Mouse (Mus musculus) CH12.LX (cell line): ENCODE results near the gene Gm20604. TPM values are rescaled to one million over a fixed set of nuclear protein-coding genes. Genes with fewer than 3 reads are reported as not detected.

Source experiments
- DNase-seq: peaks from one replicate; pipeline ENCODE4 v3.0.0-alpha.2; 2013; ENCODE audit errors: extremely low read depth
- H3K27ac ChIP-seq: 2 replicates; pipeline ENCODE4 v1.5.1; 2012; ENCODE audit warnings: low read depth, mild to moderate bottlenecking, control low read depth, moderate library complexity; ENCODE audit not compliant: insufficient read depth
- H3K27me3 ChIP-seq: replicated peaks from 2 replicates; pipeline ENCODE3; 2012; ENCODE audit warnings: inconsistent platforms
- H3K36me3 ChIP-seq, 2 experiments: replicated peaks in 1 of 2; 2 replicates each; pipeline versions ENCODE3 to v1.6.1; 2012; ENCODE audit warnings: inconsistent platforms in 1 of 2, low read length in 1 of 2, mild to moderate bottlenecking in 1 of 2, mixed read lengths in 1 of 2, moderate library complexity in 1 of 2; ENCODE audit not compliant: control insufficient read depth in 1 of 2, insufficient read depth in 1 of 2
- H3K4me1 ChIP-seq, 2 experiments: 2 replicates each; pipeline ENCODE4 v1.6.1; 2012; ENCODE audit warnings: inconsistent platforms in 1 of 2, moderate library complexity in 1 of 2; ENCODE audit not compliant: insufficient read depth in 2 of 2, control insufficient read depth in 1 of 2
- H3K4me2 ChIP-seq: 2 replicates; pipeline ENCODE4 v1.6.1; 2012; ENCODE audit warnings: low read depth, mild to moderate bottlenecking, control low read depth; ENCODE audit not compliant: poor library complexity, insufficient read depth, severe bottlenecking
- H3K4me3 ChIP-seq, 3 experiments: fragments of 150-350 bp in 1 of 3; sonication (generic) in 1 of 3; replicated peaks in 1 of 3; 2 replicates each; pipeline versions ENCODE3 to v1.5.1; 2011 to 2012; ENCODE audit warnings: low read depth in 2 of 3, low read length in 2 of 3, mild to moderate bottlenecking in 2 of 3, moderate library complexity in 2 of 3, control low read depth in 1 of 3, improper control_type of control experiment in 1 of 3, inconsistent platforms in 1 of 3, mixed read lengths in 1 of 3; ENCODE audit not compliant: poor library complexity in 1 of 3
- H3K79me2 ChIP-seq: replicated peaks from 2 replicates; pipeline ENCODE4 v1.6.1; 2012; ENCODE audit warnings: mild to moderate bottlenecking, moderate library complexity; ENCODE audit not compliant: control insufficient read depth, poor library complexity, insufficient read depth, severe bottlenecking; ENCODE audit errors: extremely low read depth
- H3K9ac ChIP-seq: 2 replicates; pipeline ENCODE4 v1.6.1; 2012; ENCODE audit warnings: low read depth, mild to moderate bottlenecking, control low read depth, moderate library complexity; ENCODE audit not compliant: insufficient read depth
- H3K9me3 ChIP-seq: replicated peaks from 2 replicates; pipeline ENCODE3; 2012; ENCODE audit warnings: low read length, inconsistent platforms, mixed read lengths
- BHLHE40 ChIP-seq: IDR thresholded peaks from 2 replicates; pipeline ENCODE4 v1.6.1; 2011; ENCODE audit warnings: mild to moderate bottlenecking, low read depth, low read length, improper control_type of control experiment
- CHD1 ChIP-seq: IDR thresholded peaks from 2 replicates; pipeline ENCODE4 v1.6.1; 2012; ENCODE audit warnings: low read depth, low read length, improper control_type of control experiment, inconsistent platforms
- CHD2 ChIP-seq: IDR thresholded peaks from 2 replicates; pipeline ENCODE4 v1.6.1; 2011; ENCODE audit warnings: low read length, improper control_type of control experiment
- CTCF ChIP-seq, 2 experiments: IDR thresholded peaks in 1 of 2; conservative IDR thresholded peaks in 1 of 2; 2 replicates each; pipeline ENCODE4 v1.5.1; 2011 to 2012; ENCODE audit warnings: low read depth in 2 of 2, low read length in 2 of 2, improper control_type of control experiment in 1 of 2, inconsistent platforms in 1 of 2, mild to moderate bottlenecking in 1 of 2, moderate library complexity in 1 of 2
- ELF1 ChIP-seq: IDR thresholded peaks from 2 replicates; pipeline ENCODE4 v1.6.1; 2014; ENCODE audit warnings: low read depth, mild to moderate bottlenecking, inconsistent platforms, low read length, improper control_type of control experiment
- EP300 ChIP-seq: IDR thresholded peaks from 2 replicates; pipeline ENCODE4 v1.6.1; 2011; ENCODE audit warnings: low read length, improper control_type of control experiment
- GABPA ChIP-seq: IDR thresholded peaks from 2 replicates; pipeline ENCODE4 v1.6.1; 2012; ENCODE audit warnings: low read depth, low read length, improper control_type of control experiment, inconsistent platforms; ENCODE audit not compliant: insufficient replicate concordance
- HCFC1 ChIP-seq: IDR thresholded peaks from 2 replicates; pipeline ENCODE4 v1.6.1; 2012; ENCODE audit warnings: low read depth, mild to moderate bottlenecking, inconsistent platforms, low read length, improper control_type of control experiment
- JUND ChIP-seq: conservative IDR thresholded peaks from 2 replicates; pipeline ENCODE4 v1.6.1; 2011; ENCODE audit warnings: low read depth, low read length, improper control_type of control experiment
- KAT2A ChIP-seq: IDR thresholded peaks from 2 replicates; pipeline ENCODE4 v1.6.1; 2012; ENCODE audit warnings: low read length, improper control_type of control experiment, inconsistent platforms; ENCODE audit not compliant: insufficient replicate concordance
- MAFK ChIP-seq: IDR thresholded peaks from 2 replicates; pipeline ENCODE4 v1.6.1; 2011; ENCODE audit warnings: low read length, improper control_type of control experiment; ENCODE audit not compliant: insufficient replicate concordance
- MAX ChIP-seq: IDR thresholded peaks from 2 replicates; pipeline ENCODE4 v1.6.1; 2011; ENCODE audit warnings: low read length, improper control_type of control experiment
- MAZ ChIP-seq: IDR thresholded peaks from 2 replicates; pipeline ENCODE4 v1.6.1; 2012; ENCODE audit warnings: low read depth, mild to moderate bottlenecking, inconsistent platforms, low read length, improper control_type of control experiment, moderate library complexity
- MEF2A ChIP-seq: IDR thresholded peaks from 2 replicates; pipeline ENCODE4 v1.6.1; 2014; ENCODE audit warnings: low read depth, mild to moderate bottlenecking, inconsistent platforms, low read length, improper control_type of control experiment, borderline replicate concordance
- MXI1 ChIP-seq: IDR thresholded peaks from 2 replicates; pipeline ENCODE4 v1.6.1; 2011; ENCODE audit warnings: mild to moderate bottlenecking, low read depth, low read length, improper control_type of control experiment
- MYC ChIP-seq: IDR thresholded peaks from 2 replicates; pipeline ENCODE4 v1.6.1; 2011; ENCODE audit warnings: low read depth, mild to moderate bottlenecking, improper control_type of control experiment, low read length
- NELFE ChIP-seq: IDR thresholded peaks from 2 replicates; pipeline ENCODE4 v1.6.1; 2011; ENCODE audit warnings: low read depth, low read length, improper control_type of control experiment
- NRF1 ChIP-seq: IDR thresholded peaks from 2 replicates; pipeline ENCODE4 v1.6.1; 2014; ENCODE audit warnings: low read depth, mild to moderate bottlenecking, inconsistent platforms, low read length, improper control_type of control experiment, moderate library complexity
- POLR2A ChIP-seq: IDR thresholded peaks from 2 replicates; pipeline ENCODE4 v1.6.1; 2011; ENCODE audit warnings: low read depth, mild to moderate bottlenecking, improper control_type of control experiment, low read length
- POLR2AphosphoS2 ChIP-seq: IDR thresholded peaks from 2 replicates; pipeline ENCODE4 v1.6.1; 2011; ENCODE audit warnings: low read depth, low read length, improper control_type of control experiment
- RAD21 ChIP-seq: IDR thresholded peaks from 2 replicates; pipeline ENCODE4 v1.6.1; 2011; ENCODE audit warnings: low read depth, mild to moderate bottlenecking, low read length, improper control_type of control experiment, moderate library complexity
- RCOR1 ChIP-seq: conservative IDR thresholded peaks from 2 replicates; pipeline ENCODE4 v1.6.1; 2012; ENCODE audit warnings: low read depth, mild to moderate bottlenecking, inconsistent platforms, low read length, improper control_type of control experiment
- SIN3A ChIP-seq: IDR thresholded peaks from 2 replicates; pipeline ENCODE4 v1.6.1; 2012; ENCODE audit warnings: low read length, improper control_type of control experiment, inconsistent platforms
- SMC3 ChIP-seq: IDR thresholded peaks from 2 replicates; pipeline ENCODE4 v1.6.1; 2011; ENCODE audit warnings: low read depth, low read length, improper control_type of control experiment
- TBP ChIP-seq: conservative IDR thresholded peaks from 2 replicates; pipeline ENCODE4 v1.6.1; 2011; ENCODE audit warnings: low read depth, low read length, improper control_type of control experiment
- TCF12 ChIP-seq: IDR thresholded peaks from 2 replicates; pipeline ENCODE4 v1.6.1; 2014; ENCODE audit warnings: low read depth, mild to moderate bottlenecking, inconsistent platforms, low read length, improper control_type of control experiment
- UBTF ChIP-seq: IDR thresholded peaks from 2 replicates; pipeline ENCODE4 v1.6.1; 2012; ENCODE audit warnings: low read depth, mild to moderate bottlenecking, inconsistent platforms, low read length, improper control_type of control experiment, moderate library complexity
- USF1 ChIP-seq: IDR thresholded peaks from 2 replicates; pipeline ENCODE4 v1.6.1; 2014; ENCODE audit warnings: low read depth, mild to moderate bottlenecking, inconsistent platforms, low read length, improper control_type of control experiment
- USF2 ChIP-seq: conservative IDR thresholded peaks from 2 replicates; pipeline ENCODE4 v1.6.1; 2011; ENCODE audit warnings: low read depth, low read length, improper control_type of control experiment
- ZMIZ1 ChIP-seq: IDR thresholded peaks from 2 replicates; pipeline ENCODE4 v1.6.1; 2012; ENCODE audit warnings: low read depth, mild to moderate bottlenecking, inconsistent platforms, low read length, improper control_type of control experiment
- ZNF384 ChIP-seq: IDR thresholded peaks from 2 replicates; pipeline ENCODE4 v1.6.1; 2012; ENCODE audit warnings: low read depth, low read length, improper control_type of control experiment, inconsistent platforms
- dilution Hi-C: fragments of 300-500 bp; cut with MboI; formaldehyde crosslinking; loops from 2 replicates; pipeline ENCODE4 v1.14.3; 2020; ENCODE audit warnings: low sequenced_read_pairs; ENCODE audit not compliant: extremely low pct_unique_long_range_greater_than_20kb, extremely low pct_ligation_motif_present
- in situ Hi-C: fragments of 300-500 bp; cut with MboI; formaldehyde crosslinking; loops from 3 replicates; pipeline ENCODE4 v1.14.3; 2019; ENCODE audit warnings: low sequenced_read_pairs, low pct_ligation_motif_present, low pct_unique_long_range_greater_than_20kb, mixed read lengths
- polyA plus RNA-seq: library from polyadenylated mRNA; unstranded; fragments of >175 nt; gene quantifications from 2 replicates; pipeline ENCODE4 v1.2.1, GENCODE M21; 2012; ENCODE audit warnings: low read depth; ENCODE audit not compliant: insufficient read length
- total RNA-seq, 2 experiments: library from RNA; depleted of rRNA; stranded (reverse); fragments of 300-350 nt in 1 of 2; fragments of >200 nt in 1 of 2; gene quantifications; 2 replicates each; pipeline ENCODE4 v1.2.3; 2012 to 2014

Gene Gm20604
- total and polyA plus RNA-seq, 3 experiments, result 5.7 to 14.4 (median 11.3) TPM

GRCm38 (mm10) chr12:102704457-102705198, 53.8 kb downstream of the Gm20604 start, which contains the start of gene Itpk1:
Gene Itpk1 (minus strand): TSS chr12:102704930.
- 0 out of 2 replicates have a peak, but pooled peaks have one; percentile 45 for TF ChIP-seq UBTF
- no peak for TF ChIP-seq RAD21
- peak; percentile 52; the same call in 1 of the 2 replicates for TF ChIP-seq POLR2A
- TF ChIP-seq NRF1, result peak; percentile 40; the same call in 1 of the 2 replicates
- TF ChIP-seq NELFE, result peak; percentile 36
- no peak for TF ChIP-seq MAZ
- DNase-seq, result no peak
- Histone ChIP-seq H3K36me3 (peaks cover 0 to 10% of the 10 kb centered on the region in 2 experiments), H3K79me2 (peaks cover 18% of the 10 kb centered on the region), H3K27me3 (peaks cover 1% of the 10 kb centered on the region), H3K9me3 (no peaks in the 10 kb centered on the region), H3K9ac (peak within 1 kb of the TSS; percentile 75), H3K27ac (peak within 1 kb of the TSS; percentile 20), H3K4me3 (peak within 1 kb of the TSS; percentile 72 to 83 (median 80)), H3K4me2 (peak within 1 kb of the TSS; percentile 86), H3K4me1 (peaks cover 11 to 40% of the 10 kb centered on the region in 2 experiments)
- in situ Hi-C loops, result loop anchor here (5.0 kb wide), 2 partner anchors 127 to 177 kb away; no protein-coding TSS in a partner anchor
- dilution Hi-C loops, result no loop called here

GRCm38 (mm10) chr12:102703921-102704408, 54.5 kb downstream of the Gm20604 start:
- peaks cover 18 to 46% of the 10 kb centered on the region in 2 experiments for H3K4me1 ChIP-seq
- peak overlapping the region; percentile 62 to 83 (median 72) for H3K4me3 ChIP-seq
- in situ Hi-C loops, result no loop called here
- peak overlapping the region; percentile 41 for H3K9ac ChIP-seq
- DNase-seq, result no peak
- no peaks in the 10 kb centered on the region for H3K9me3 ChIP-seq
- H3K4me2 ChIP-seq, result peak overlapping the region; percentile 86
- peaks cover 24% of the 10 kb centered on the region for H3K79me2 ChIP-seq
- peaks cover 1% of the 10 kb centered on the region for H3K27me3 ChIP-seq
- dilution Hi-C loops, result no loop called here
- peaks cover 0 to 10% of the 10 kb centered on the region in 2 experiments for H3K36me3 ChIP-seq
- H3K27ac ChIP-seq, result peak overlapping the region; percentile 7
- TF ChIP-seq CHD2 (no peak), TBP (no peak), MYC (peak; percentile 49; the same call in 1 of the 2 replicates), ELF1 (no peak), UBTF (peak; percentile 20; the same call in 1 of the 2 replicates), CHD1 (no peak), MAX (peak; percentile 50; the same call in 1 of the 2 replicates), KAT2A (no peak), NELFE (no peak), JUND (no peak), MXI1 (peak; percentile 77), ZNF384 (no peak), POLR2AphosphoS2 (no peak), SMC3 (no peak), POLR2A (no peak), EP300 (no peak), RCOR1 (no peak), HCFC1 (no peak), MAFK (no peak), SIN3A (peak; percentile 62), TCF12 (0 out of 2 replicates have a peak, but pooled peaks have one; percentile 26), USF2 (no peak), RAD21 (no peak), CTCF (conservative IDR thresholded peaks at IDR 0.05 in 1 of 2, IDR thresholded peaks at IDR 0.05 in 1 of 2; ENCODE audit: low read depth in 2 of 2, low read length in 2 of 2) (no peak), BHLHE40 (no peak), GABPA (no peak), ZMIZ1 (no peak), USF1 (no peak), MEF2A (no peak)
